Mouse (Mus musculus): ENCODE measurements around the gene Zfp618. TPM values are rescaled to one million over a fixed set of nuclear protein-coding genes. Genes with fewer than 3 reads are reported as not detected.

The Zfp618 gene
- total RNA-seq, 2 experiments from 2014 or later, result 0.02 TPM; not detected in 1

GRCm38 (mm10) chr4:63063360-63063759 lies 98.0 kb downstream of the Zfp618 start:
- ATAC-seq (ENCODE audit: poor library complexity, severe bottlenecking), result no peak

DNA sequence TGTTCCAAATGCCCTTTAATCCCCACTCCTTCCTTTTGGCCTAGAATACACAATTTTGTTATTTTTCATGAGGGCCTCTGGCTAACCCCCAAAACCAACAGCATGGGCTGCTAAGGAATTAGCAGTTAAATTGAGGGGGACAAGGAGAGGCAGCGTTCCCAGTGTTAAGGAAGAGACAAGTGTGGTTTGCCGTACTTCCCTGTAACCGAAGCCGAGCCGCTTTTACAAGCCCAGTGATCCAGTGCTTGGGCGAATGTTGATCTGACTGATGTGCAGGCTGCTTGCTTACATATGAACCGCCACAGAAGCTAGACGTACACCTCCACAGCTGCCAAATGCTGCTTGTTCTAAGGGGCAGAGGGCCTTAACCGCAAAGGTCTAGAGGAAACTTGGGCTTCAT lies 99.5 kb downstream of the Zfp618 start:
- ATAC-seq (ENCODE audit: poor library complexity, severe bottlenecking), result no peak

GRCm38 (mm10) chr4:63066796-63067195 lies 101.4 kb downstream of the Zfp618 start:
- ATAC-seq (ENCODE audit: poor library complexity, severe bottlenecking), result no peak

GRCm38 (mm10) chr4:63067822-63068221 lies 102.4 kb downstream of the Zfp618 start:
- no peak for ATAC-seq (ENCODE audit: poor library complexity, severe bottlenecking)

DNA sequence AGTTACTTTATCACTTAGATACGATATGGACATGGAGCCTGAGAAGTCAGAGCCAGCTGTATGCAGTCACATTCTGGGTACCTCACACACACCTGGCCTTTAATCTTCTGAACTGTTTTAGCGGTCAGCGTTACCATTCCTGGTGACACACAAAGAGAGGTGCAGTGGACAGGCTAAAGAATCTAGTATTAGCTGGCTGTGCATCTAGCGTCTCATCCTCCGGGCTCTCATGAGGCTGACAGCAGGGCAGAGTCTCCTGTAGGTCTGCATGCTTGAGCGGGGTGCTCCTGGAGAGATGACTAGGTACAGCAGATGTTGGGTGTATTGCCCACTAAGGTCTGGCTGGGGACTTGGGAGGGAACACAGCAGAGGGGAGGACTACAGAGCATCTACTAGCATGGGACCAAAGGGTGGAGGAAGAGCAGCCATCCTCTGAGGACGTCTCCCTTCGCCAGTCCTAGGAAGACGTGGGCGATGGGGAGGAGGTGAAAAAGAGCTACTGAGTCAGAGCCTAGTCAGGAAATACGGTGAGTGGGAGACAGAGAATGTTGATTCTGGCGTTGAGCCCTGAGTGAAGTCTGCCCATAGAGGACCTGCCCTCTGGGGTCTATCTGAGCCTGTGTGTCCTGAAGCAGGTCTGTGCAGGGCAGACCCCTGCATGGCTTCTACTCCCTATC lies 103.3 kb downstream of the Zfp618 start:
- ATAC-seq (ENCODE audit: poor library complexity, severe bottlenecking), result no peak

GRCm38 (mm10) chr4:63071413-63072260 lies 106.3 kb downstream of the Zfp618 start:
- no peak for ATAC-seq (ENCODE audit: poor library complexity, severe bottlenecking)

DNA sequence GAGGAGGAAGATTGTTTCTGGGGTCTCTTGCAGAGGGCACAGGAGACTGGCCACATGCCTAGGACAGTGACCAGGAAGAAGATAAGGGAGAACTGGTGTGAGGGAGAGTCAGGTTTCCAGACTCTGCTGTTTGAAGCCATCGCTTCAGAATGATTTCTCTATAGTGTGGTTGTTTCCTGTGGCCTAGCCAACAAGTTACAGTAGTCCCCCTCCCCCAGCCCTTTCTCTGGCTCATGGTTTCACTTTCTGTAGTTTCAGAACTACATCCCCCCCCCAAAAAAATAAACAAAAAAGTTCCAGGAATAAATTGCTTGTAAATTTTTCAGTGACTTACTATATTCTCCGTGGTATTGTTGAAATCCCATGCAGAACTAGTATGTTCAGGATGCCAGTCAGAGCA lies 107.8 kb downstream of the Zfp618 start:
- ATAC-seq (ENCODE audit: poor library complexity, severe bottlenecking), result no peak

- no peak for ATAC-seq (ENCODE audit: poor library complexity, severe bottlenecking)
Measured at GRCm38 (mm10) chr4:63079159-63079558, 113.8 kb downstream of the Zfp618 start.

DNA sequence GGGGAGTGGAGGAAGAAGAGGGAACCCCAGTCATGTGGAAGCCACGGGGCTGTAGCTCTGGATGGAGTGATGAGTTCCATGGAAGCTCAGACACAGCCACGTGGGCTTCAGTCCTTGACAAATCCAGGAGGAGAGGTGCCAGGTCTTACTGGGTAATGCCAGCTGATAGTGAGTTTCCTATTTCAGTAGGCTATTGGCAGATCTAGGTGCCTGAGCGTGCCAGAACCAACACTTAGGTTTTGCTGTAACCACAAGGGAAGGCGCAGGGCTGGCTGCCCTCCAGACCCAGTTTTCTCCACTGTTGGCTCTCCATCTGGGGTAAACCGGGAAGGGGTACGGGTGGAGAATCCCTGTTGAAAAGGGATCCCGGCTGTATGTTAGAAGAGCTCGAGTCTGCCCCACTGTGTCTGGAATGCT lies 119.1 kb downstream of the Zfp618 start:
- ATAC-seq (ENCODE audit: poor library complexity, severe bottlenecking), result no peak

DNA sequence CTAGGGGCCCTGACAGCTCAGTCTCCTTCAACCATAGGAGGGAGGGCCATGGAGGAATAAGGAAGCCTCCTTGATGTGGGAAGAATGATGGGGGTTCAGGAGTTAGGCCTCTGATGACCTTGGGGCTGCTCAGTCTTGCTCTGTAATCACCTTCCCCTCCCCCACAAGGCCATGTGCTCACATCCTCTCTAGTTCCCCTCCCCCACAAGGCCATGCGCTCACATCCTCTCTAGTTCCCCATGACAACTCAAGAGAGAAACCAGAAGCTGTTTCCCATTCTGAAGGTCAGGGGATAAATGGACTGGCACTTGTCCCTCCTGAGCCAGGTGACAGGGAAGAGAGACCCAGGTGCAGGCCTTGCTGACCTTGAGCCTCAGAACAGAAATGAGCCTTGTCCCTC lies 124.1 kb downstream of the Zfp618 start:
- peak; percentile 58; the same call in 1 of the 2 replicates for ATAC-seq (ENCODE audit: poor library complexity, severe bottlenecking)

DNA sequence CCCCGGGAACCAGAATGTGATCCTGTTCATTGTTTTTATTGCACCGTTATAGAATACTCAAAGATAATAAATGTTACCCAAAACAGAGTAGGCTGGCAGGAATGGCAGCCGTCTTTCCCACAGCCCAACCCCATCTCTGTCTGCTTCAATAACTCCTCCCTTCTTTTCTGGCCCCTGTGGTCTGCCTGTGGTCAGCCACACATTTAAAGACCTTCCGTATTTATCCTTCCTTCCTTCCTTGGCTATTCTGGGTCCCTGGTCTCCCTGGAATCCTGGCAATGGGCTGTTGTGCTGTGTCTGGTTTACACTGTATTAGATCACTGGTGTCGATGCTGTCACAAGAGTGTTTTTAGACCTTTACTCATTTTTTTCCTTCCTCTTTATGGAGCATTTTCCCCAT lies 125.8 kb downstream of the Zfp618 start:
- ATAC-seq (ENCODE audit: poor library complexity, severe bottlenecking), result peak; percentile 31

GRCm38 (mm10) chr4:63097603-63098002 lies 132.2 kb downstream of the Zfp618 start:
- no peak for ATAC-seq (ENCODE audit: poor library complexity, severe bottlenecking)

- no peak for ATAC-seq (ENCODE audit: poor library complexity, severe bottlenecking)
Measured at GRCm38 (mm10) chr4:63100478-63100877, 135.1 kb downstream of the Zfp618 start.

DNA sequence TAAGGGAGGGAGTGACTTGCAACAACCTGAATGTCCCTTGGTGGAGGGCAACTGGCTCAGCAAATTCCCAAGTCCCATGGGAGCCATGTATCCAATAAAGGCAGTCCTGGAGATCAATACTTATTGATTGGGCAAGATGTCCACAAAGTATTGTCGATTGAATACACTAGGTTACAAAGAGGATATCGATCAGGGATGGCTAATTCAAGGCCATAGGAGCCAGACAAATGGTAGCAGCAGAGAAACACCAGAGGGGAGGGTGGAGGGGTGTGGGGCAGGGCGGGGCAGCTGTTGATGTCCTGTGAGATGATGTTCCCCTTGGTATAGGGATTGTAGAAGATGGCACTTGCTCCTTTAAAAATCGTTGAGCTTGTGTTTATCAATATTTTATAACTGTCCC lies 136.7 kb downstream of the Zfp618 start:
- ATAC-seq (ENCODE audit: poor library complexity, severe bottlenecking), result no peak

- no peak for ATAC-seq (ENCODE audit: poor library complexity, severe bottlenecking)
Measured at GRCm38 (mm10) chr4:63105651-63106050, 140.3 kb downstream of the Zfp618 start.

GRCm38 (mm10) chr4:63118639-63119437 lies 153.5 kb downstream of the Zfp618 start:
- peak; percentile 86 for ATAC-seq (ENCODE audit: poor library complexity, severe bottlenecking)

DNA sequence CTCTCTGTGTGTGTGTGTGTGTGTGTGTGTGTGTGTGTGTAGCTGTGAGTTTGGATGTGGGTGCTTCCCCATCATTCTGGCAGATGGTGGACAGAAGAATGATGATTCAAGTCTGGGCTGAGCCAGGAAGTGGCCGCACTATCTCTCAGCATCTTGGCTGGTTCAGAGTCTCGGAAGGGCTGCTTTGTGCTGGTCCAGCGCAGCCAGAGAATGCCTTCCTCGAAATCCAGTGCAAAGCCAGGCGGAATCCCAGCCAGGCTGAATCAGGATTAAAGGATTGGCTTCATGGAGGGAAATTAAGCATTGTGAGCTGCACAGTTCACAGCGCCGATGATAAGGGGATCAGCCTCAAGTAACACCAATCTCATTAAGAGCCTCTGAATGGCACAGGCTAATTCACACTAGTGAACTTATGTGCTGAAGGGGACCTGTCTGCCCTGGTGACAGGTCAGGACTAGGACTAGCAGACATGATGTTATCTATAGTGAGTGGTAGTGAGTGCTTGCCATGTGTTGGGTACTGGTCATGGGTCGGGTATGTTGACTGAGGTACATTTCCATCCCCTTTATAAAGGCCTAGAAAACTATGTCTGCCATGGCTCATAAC lies 159.6 kb downstream of the Zfp618 start:
- ATAC-seq (ENCODE audit: poor library complexity, severe bottlenecking), result no peak

GRCm38 (mm10) chr4:63129891-63130624 lies 164.7 kb downstream of the Zfp618 start:
- no peak for ATAC-seq (ENCODE audit: poor library complexity, severe bottlenecking)

- ATAC-seq (ENCODE audit: poor library complexity, severe bottlenecking), result no peak
Measured at GRCm38 (mm10) chr4:63147268-63147667, 181.9 kb downstream of the Zfp618 start.

- ATAC-seq (ENCODE audit: poor library complexity, severe bottlenecking), result peak; percentile 91
Measured at GRCm38 (mm10) chr4:63151127-63151526, 185.8 kb downstream of the Zfp618 start.

Measured in megakaryocyte, adult 5-6 weeks (primary cell).